Mouse (Mus musculus) c-Kit-negative CD71-positive TER-119-positive erythroid progenitor cells, embryonic 14.5 days (primary cell): ENCODE measurements at regions not wholly inside any gene's neighbourhood (a gene's known extent, or its start where the extent isn't known, plus 50 kb on each side); places are given as distances from the start of the nearest gene placed in this dataset.
"Not testable (repeated sequence)": the region's sequence is repeated elsewhere in the genome, so short reads cannot be mapped to it uniquely, and the experiment has no call there.

ENCODE experiments used
- DNase-seq: peaks from one replicate; pipeline ENCODE4 v3.0.0-alpha.2; 2013; ENCODE audit warnings: low read depth, low spot score

GRCm38 (mm10) chr2:133738839-133739430, 187.0 kb downstream of the Bmp2 start:
- DNase-seq = no peak

GRCm38 (mm10) chr2:133748493-133748892, 196.5 kb downstream of the Bmp2 start:
- no peak for DNase-seq

- no peak for DNase-seq
Observed at GRCm38 (mm10) chr2:133749846-133750637, 198.1 kb downstream of the Bmp2 start.

GRCm38 (mm10) chr2:133754088-133754487, 202.1 kb downstream of the Bmp2 start:
- no peak for DNase-seq

- no peak for DNase-seq
Observed at GRCm38 (mm10) chr2:133761496-133761895, 209.5 kb downstream of the Bmp2 start.

GRCm38 (mm10) chr2:133768546-133768945, 216.6 kb downstream of the Bmp2 start:
- no peak for DNase-seq

- no peak for DNase-seq
Observed at GRCm38 (mm10) chr2:133783588-133784342, 231.8 kb downstream of the Bmp2 start.

- DNase-seq = no peak
Observed at GRCm38 (mm10) chr2:133791031-133791430, 239.1 kb downstream of the Bmp2 start.

- DNase-seq = no peak
Observed at GRCm38 (mm10) chr2:133793293-133793692, 241.3 kb downstream of the Bmp2 start.

- no peak for DNase-seq
Observed at GRCm38 (mm10) chr2:133802666-133803065, 250.7 kb downstream of the Bmp2 start.

GRCm38 (mm10) chr2:133821418-133821817, 269.5 kb downstream of the Bmp2 start:
- DNase-seq = no peak

GRCm38 (mm10) chr2:133829406-133829805, 277.4 kb downstream of the Bmp2 start:
- DNase-seq = no peak

- DNase-seq = no peak
Observed at GRCm38 (mm10) chr2:133850485-133850884, 298.5 kb downstream of the Bmp2 start.

- not testable (repeated sequence) for DNase-seq
Observed at GRCm38 (mm10) chr2:133874982-133875381, 323.0 kb downstream of the Bmp2 start.

- DNase-seq = no peak
Observed at GRCm38 (mm10) chr2:133883682-133884081, 331.7 kb downstream of the Bmp2 start.

- DNase-seq = no peak
Observed at GRCm38 (mm10) chr2:133906269-133906668, 354.3 kb downstream of the Bmp2 start.
